Mouse (Mus musculus) kidney, adult 9 months (tissue): ENCODE results near the gene Foxn1.

ENCODE experiments used
- DNase-seq: peaks from one replicate; pipeline ENCODE4 v3.0.0; 2022

Gene Foxn1

GRCm38 (mm10) chr11:78386508-78387043 is at the start of gene Foxn1:
TSS of gene Foxn1 (minus strand) at chr11:78386558.
- no peak for DNase-seq

- peak; percentile 60 for DNase-seq
Observed at GRCm38 (mm10) chr11:78435776-78436349, 49.5 kb upstream of the Foxn1 start.

- DNase-seq = no peak
Observed at GRCm38 (mm10) chr11:78434052-78434451, 47.7 kb upstream of the Foxn1 start.

GRCm38 (mm10) chr11:78431176-78431575 is 44.8 kb upstream of the Foxn1 start:
- DNase-seq = peak; percentile 85

- DNase-seq = no peak
Observed at GRCm38 (mm10) chr11:78430195-78430878, 44.0 kb upstream of the Foxn1 start.

- DNase-seq = no peak
Observed at GRCm38 (mm10) chr11:78428309-78428708, 42.0 kb upstream of the Foxn1 start.

- peak; percentile 81 for DNase-seq
Observed at GRCm38 (mm10) chr11:78427655-78428054, 41.3 kb upstream of the Foxn1 start.

GRCm38 (mm10) chr11:78425572-78425971 is 39.2 kb upstream of the Foxn1 start:
- DNase-seq = no peak

- peak; percentile 77 for DNase-seq
Observed at GRCm38 (mm10) chr11:78424352-78424751, 38.0 kb upstream of the Foxn1 start.

GRCm38 (mm10) chr11:78422055-78422819 is 35.9 kb upstream of the Foxn1 start, which contains the start of gene Slc13a2:
TSS of gene Slc13a2 (minus strand) at chr11:78422217.
- peak; percentile 93 for DNase-seq

GRCm38 (mm10) chr11:78421201-78422009 is 35.0 kb upstream of the Foxn1 start:
- DNase-seq = no peak

- no peak for DNase-seq
Observed at GRCm38 (mm10) chr11:78420263-78420889, 34.0 kb upstream of the Foxn1 start.

- peak; percentile 97 for DNase-seq
Observed at GRCm38 (mm10) chr11:78416854-78417253, 30.5 kb upstream of the Foxn1 start.

GRCm38 (mm10) chr11:78412861-78413260 is 26.5 kb upstream of the Foxn1 start:
- DNase-seq = no peak

GRCm38 (mm10) chr11:78412324-78412850 is 26.0 kb upstream of the Foxn1 start:
- peak; percentile 83 for DNase-seq

GRCm38 (mm10) chr11:78411606-78412323 is 25.4 kb upstream of the Foxn1 start:
- DNase-seq = no peak

GRCm38 (mm10) chr11:78408256-78409240 is 22.2 kb upstream of the Foxn1 start:
- DNase-seq = peak; percentile 87

GRCm38 (mm10) chr11:78402062-78402461 is 15.7 kb upstream of the Foxn1 start:
- no peak for DNase-seq

- peak; percentile 85 for DNase-seq
Observed at GRCm38 (mm10) chr11:78401469-78401868, 15.1 kb upstream of the Foxn1 start.

- no peak for DNase-seq
Observed at GRCm38 (mm10) chr11:78400936-78401335, 14.6 kb upstream of the Foxn1 start.
